Mouse (Mus musculus) midbrain, embryonic 11.5 days (tissue): ENCODE measurements around the gene Trem3. TPM values are rescaled to one million over a fixed set of nuclear protein-coding genes. Genes with fewer than 3 reads are reported as not detected.

ENCODE experiments used
- ATAC-seq: fragments of 200-750 bp; cut with Nextera tagmentation; 2 replicates; pipeline ENCODE4 v1.8.0; 2017; ENCODE audit warnings: moderate TSS enrichment, moderate library complexity; ENCODE audit not compliant: low FRiP score
- DNase-seq: peaks from one replicate; pipeline ENCODE4 v3.0.0; 2015; ENCODE audit warnings: low spot score; ENCODE audit errors: missing footprints
- H3K27ac ChIP-seq: fragments of 300-500 bp; sonication (generic); 2 replicates; pipeline ENCODE4 v1.5.1; 2014; ENCODE audit warnings: low read depth, low read length
- H3K27me3 ChIP-seq: fragments of 300-500 bp; sonication (generic); 2 replicates; pipeline ENCODE4 v1.6.1; 2014; ENCODE audit warnings: mild to moderate bottlenecking, low read length, moderate library complexity, mixed read lengths; ENCODE audit not compliant: control insufficient read depth, insufficient read depth
- H3K36me3 ChIP-seq: fragments of 300-500 bp; sonication (generic); 2 replicates; pipeline ENCODE4 v1.6.1; 2014; ENCODE audit warnings: mild to moderate bottlenecking, low read length, moderate library complexity, mixed read lengths; ENCODE audit not compliant: control insufficient read depth, insufficient read depth
- H3K4me1 ChIP-seq: fragments of 300-500 bp; sonication (generic); 2 replicates; pipeline ENCODE4 v1.6.1; 2014; ENCODE audit warnings: low read length; ENCODE audit not compliant: control insufficient read depth, insufficient read depth
- H3K4me2 ChIP-seq: fragments of 300-500 bp; sonication (generic); 2 replicates; pipeline ENCODE4 v1.6.1; 2014; ENCODE audit warnings: mild to moderate bottlenecking, moderate library complexity
- H3K4me3 ChIP-seq: fragments of 300-500 bp; sonication (generic); 2 replicates; pipeline ENCODE4 v1.5.1; 2014; ENCODE audit warnings: low read depth, low read length
- H3K9ac ChIP-seq: fragments of 300-500 bp; sonication (generic); 2 replicates; pipeline ENCODE4 v1.6.1; 2014; ENCODE audit warnings: low read length
- H3K9me3 ChIP-seq: fragments of 300-500 bp; sonication (generic); 2 replicates; pipeline ENCODE4 v1.6.1; 2016; ENCODE audit warnings: low read length; ENCODE audit not compliant: control insufficient read depth
- whole genome bisulfite sequencing: fragments of 180-500 bp; shearing (Covaris S2); extraction: QIAGEN DNeasy Blood & Tissue Kit; methylation state at CpG from one replicate; pipeline ENCODE4 v1.1.7; 2014; 5-methylcytosine and 5-hydroxymethylcytosine counted together
- polyA plus RNA-seq: library from polyadenylated mRNA; unstranded; fragments of >200 nt; fragmentation: Nextera tagmentation; extraction: Ambion mirVana; gene quantifications from 2 replicates; pipeline ENCODE4 v1.2.1, GENCODE M21; 2014

Gene Trem3
- polyA plus RNA-seq, 1 experiment from 2014 or later: not detected

DNA sequence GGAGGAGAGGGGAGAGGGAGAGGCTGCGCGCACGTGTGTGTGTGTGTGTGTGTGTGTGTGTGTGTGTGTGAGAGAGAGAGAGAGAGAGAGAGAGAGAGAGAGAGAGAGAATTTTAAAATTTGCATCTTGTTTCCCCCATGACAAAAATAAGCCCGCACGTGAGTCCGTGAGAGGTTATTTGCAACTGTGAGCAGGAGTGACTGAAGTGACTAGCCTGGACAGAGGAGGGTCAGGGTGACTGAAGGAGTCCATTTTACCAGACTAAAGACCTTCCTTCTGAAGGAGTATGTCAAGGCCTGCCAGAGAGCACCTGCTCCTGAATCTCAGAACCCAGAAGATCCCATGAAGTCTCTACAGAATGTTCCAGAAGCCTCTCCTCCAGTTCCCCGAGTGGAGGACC, 52.2 kb downstream of the Trem3 start:
- no peaks in the 10 kb centered on the region for H3K27me3 ChIP-seq
- no peak overlapping the region for H3K9ac ChIP-seq
- no peaks in the 10 kb centered on the region for H3K4me1 ChIP-seq
- ATAC-seq (no peak), DNase-seq (no peak)
- H3K4me3 ChIP-seq: no peak overlapping the region
- WGBS: 65% methylated on average over 7 of the region's 7 CpGs
- H3K9me3 ChIP-seq: no peaks in the 10 kb centered on the region
- no peak overlapping the region for H3K27ac ChIP-seq
- no peaks in the 10 kb centered on the region for H3K36me3 ChIP-seq
- no peak overlapping the region for H3K4me2 ChIP-seq

- Histone ChIP-seq H3K9ac (no peak overlapping the region), H3K4me3 (no peak overlapping the region), H3K27ac (no peak overlapping the region), H3K27me3 (no peaks in the 10 kb centered on the region), H3K4me1 (no peaks in the 10 kb centered on the region), H3K36me3 (no peaks in the 10 kb centered on the region), H3K4me2 (no peak overlapping the region), H3K9me3 (no peaks in the 10 kb centered on the region)
- DNase-seq (no peak), ATAC-seq (no peak)
- WGBS: 72% methylated on average over 7 of the region's 7 CpGs
Observed at GRCm38 (mm10) chr17:48300199-48300598, 52.6 kb downstream of the Trem3 start.

DNA sequence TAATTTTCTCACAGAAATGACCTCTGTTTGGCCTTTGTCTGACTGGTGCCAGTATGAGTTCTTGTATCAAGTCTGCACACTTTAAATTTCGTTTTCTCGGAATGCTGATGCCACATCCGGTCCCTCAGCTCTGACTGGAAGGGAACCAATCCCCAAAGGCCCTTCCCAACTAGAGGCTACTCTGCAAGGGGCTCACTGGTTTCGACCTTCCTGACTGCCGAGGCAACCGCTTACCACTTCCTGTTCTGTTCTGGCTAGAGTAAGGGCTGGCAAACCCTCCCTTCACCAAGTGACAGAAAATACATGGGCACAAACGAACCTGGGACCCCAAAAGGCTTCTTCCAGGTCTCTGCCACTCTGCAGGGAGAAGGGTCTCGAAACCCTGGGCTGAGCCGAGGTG, 53.3 kb downstream of the Trem3 start:
- Histone ChIP-seq H3K9me3 (no peaks in the 10 kb centered on the region), H3K9ac (no peak overlapping the region), H3K27me3 (no peaks in the 10 kb centered on the region), H3K36me3 (no peaks in the 10 kb centered on the region), H3K27ac (no peak overlapping the region), H3K4me2 (no peak overlapping the region), H3K4me3 (no peak overlapping the region), H3K4me1 (no peaks in the 10 kb centered on the region)
- DNase-seq: no peak
- no peak for ATAC-seq
- WGBS: 84% methylated on average over 9 of the region's 9 CpGs

GRCm38 (mm10) chr17:48301792-48302191, 54.2 kb downstream of the Trem3 start:
- no peak for DNase-seq
- WGBS: 91% methylated on average over 5 of the region's 5 CpGs
- no peak overlapping the region for H3K4me3 ChIP-seq
- no peaks in the 10 kb centered on the region for H3K36me3 ChIP-seq
- no peak for ATAC-seq
- H3K4me2 ChIP-seq: no peak overlapping the region
- no peak overlapping the region for H3K9ac ChIP-seq
- no peaks in the 10 kb centered on the region for H3K9me3 ChIP-seq
- no peaks in the 10 kb centered on the region for H3K4me1 ChIP-seq
- H3K27ac ChIP-seq: no peak overlapping the region
- no peaks in the 10 kb centered on the region for H3K27me3 ChIP-seq

Other genes starting within 250 kb of the Trem3 start
- not detected in 2 replicates for gene 1700122O11Rik, start 209.5 kb upstream of the Trem3 start, polyA plus RNA-seq
- gene 1700067P10Rik, start 158.5 kb upstream of the Trem3 start, polyA plus RNA-seq: not detected in 2 replicates
- not detected in 2 replicates for gene 9830107B12Rik, start 101.5 kb upstream of the Trem3 start, polyA plus RNA-seq
- not detected in 2 replicates for gene A530064D06Rik, start 80.5 kb upstream of the Trem3 start, polyA plus RNA-seq
- 0.12 TPM in 1 of 2 replicates, not detected in the other for gene Trem1, start 15.0 kb upstream of the Trem3 start, polyA plus RNA-seq
- 0.18 and 0.33 TPM in 2 replicates for gene Treml4, start 16.5 kb downstream of the Trem3 start, polyA plus RNA-seq
- 0.23 and 0.37 TPM in 2 replicates for gene Treml2, start 51.7 kb downstream of the Trem3 start, polyA plus RNA-seq
- 0.03 TPM in 1 of 2 replicates, not detected in the other for gene B430306N03Rik, start 68.4 kb downstream of the Trem3 start, polyA plus RNA-seq
- 2.7 and 2.9 TPM in 2 replicates for gene Trem2, start 98.6 kb downstream of the Trem3 start, polyA plus RNA-seq
- 2.0 and 2.9 TPM in 2 replicates for gene Treml1, start 112.1 kb downstream of the Trem3 start, polyA plus RNA-seq
- 18.4 and 19.4 TPM in 2 replicates for gene Nfya, start 162.1 kb downstream of the Trem3 start, polyA plus RNA-seq
- gene Oard1, start 162.2 kb downstream of the Trem3 start, polyA plus RNA-seq: 95.9 and 101 TPM in 2 replicates
- 1.0 and 1.3 TPM in 2 replicates for gene Apobec2, start 185.2 kb downstream of the Trem3 start, polyA plus RNA-seq
- 0.36 and 0.61 TPM in 2 replicates for gene Tspo2, start 203.7 kb downstream of the Trem3 start, polyA plus RNA-seq
- 0.22 TPM in 1 of 2 replicates, not detected in the other for gene Unc5cl, start 207.1 kb downstream of the Trem3 start, polyA plus RNA-seq